Mouse (Mus musculus): Measurements from ENCODE around the gene Ugt1a6b.

GRCm38 (mm10) chr1:88214462-88214952, 111.5 kb downstream of the Ugt1a6b start:
- TF ChIP-seq CTCF (conservative IDR thresholded peaks at IDR 0.05; ENCODE audit: low read length) (no peak), NANOG (IDR thresholded peaks at IDR 0.05; ENCODE audit: borderline replicate concordance, low read length) (no peak)

All from E14TG2a.4 (cell line).